Mouse (Mus musculus) small intestine, adult 2 months (tissue): ENCODE results near the gene Slc1a4.

Experiments
- CTCF ChIP-seq: fragments of 200-500 bp; IDR thresholded peaks from 2 replicates; pipeline ENCODE4 v1.5.1; 2012; ENCODE audit warnings: low read depth, mild to moderate bottlenecking, control low read depth, inconsistent platforms, low read length, moderate library complexity, mixed read lengths; ENCODE audit not compliant: insufficient replicate concordance, insufficient read length; ENCODE audit errors: extremely low read depth
- POLR2A ChIP-seq: fragments of 200-500 bp; IDR thresholded peaks from 2 replicates; pipeline ENCODE4 v1.6.1; 2012; ENCODE audit warnings: low read depth, mild to moderate bottlenecking, control low read depth, inconsistent platforms, low read length, moderate library complexity

- no peak for TF ChIP-seq POLR2A
- no peak for TF ChIP-seq CTCF
These were observed 6.1 kb downstream of the Slc1a4 start for GRCm38 (mm10) chr11:20326328-20326995.
